Mouse (Mus musculus) B cell, adult (primary cell): ENCODE results near the gene Nup205. TPM values are rescaled to one million over a fixed set of nuclear protein-coding genes. Genes with fewer than 3 reads are reported as not detected.

Experiments
- total RNA-seq: library from RNA; stranded (reverse); gene quantifications from 4 replicates; pipeline ENCODE4 v1.2.4, GENCODE M21; 2023; ENCODE audit not compliant: inconsistent age

The Nup205 gene
- 63.6 to 68.9 TPM (median 68.0 TPM) in 4 replicates for total RNA-seq

DNA sequence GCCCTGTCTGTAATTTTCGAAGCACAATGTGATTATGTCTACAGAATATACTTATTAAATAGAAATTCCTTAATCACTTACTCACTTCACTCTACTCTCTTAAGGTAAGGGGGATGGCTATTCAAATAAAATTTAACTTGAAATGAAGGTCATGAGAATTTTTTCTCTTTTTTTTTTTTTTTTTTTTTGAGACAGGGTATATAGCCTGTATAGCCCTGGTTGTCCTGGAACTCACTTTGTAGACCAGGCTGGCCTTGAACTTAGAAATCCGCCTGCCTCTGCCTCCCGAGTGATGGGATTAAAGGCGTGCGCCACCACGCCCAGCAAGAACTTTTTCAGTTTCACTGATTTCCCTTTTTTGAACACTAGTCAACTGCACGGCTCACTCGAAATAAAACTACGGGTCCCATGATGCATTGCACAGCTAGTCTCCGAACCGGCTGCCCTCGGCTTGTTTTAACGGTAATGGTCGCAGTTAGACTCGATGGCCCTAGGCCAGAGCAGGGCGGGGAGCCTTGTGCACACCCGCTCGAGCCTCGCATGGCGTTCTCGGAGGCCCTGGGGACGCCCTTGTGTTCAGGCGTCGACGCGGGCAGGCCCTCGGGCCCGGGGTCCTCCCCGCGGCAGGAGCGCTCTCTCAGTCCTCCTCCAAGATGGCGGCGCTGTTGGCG is at the start of gene Nup205:
Gene Nup205, plus strand, starts transcription at position 443 of the 671 bp plus-strand sequence.

DNA sequence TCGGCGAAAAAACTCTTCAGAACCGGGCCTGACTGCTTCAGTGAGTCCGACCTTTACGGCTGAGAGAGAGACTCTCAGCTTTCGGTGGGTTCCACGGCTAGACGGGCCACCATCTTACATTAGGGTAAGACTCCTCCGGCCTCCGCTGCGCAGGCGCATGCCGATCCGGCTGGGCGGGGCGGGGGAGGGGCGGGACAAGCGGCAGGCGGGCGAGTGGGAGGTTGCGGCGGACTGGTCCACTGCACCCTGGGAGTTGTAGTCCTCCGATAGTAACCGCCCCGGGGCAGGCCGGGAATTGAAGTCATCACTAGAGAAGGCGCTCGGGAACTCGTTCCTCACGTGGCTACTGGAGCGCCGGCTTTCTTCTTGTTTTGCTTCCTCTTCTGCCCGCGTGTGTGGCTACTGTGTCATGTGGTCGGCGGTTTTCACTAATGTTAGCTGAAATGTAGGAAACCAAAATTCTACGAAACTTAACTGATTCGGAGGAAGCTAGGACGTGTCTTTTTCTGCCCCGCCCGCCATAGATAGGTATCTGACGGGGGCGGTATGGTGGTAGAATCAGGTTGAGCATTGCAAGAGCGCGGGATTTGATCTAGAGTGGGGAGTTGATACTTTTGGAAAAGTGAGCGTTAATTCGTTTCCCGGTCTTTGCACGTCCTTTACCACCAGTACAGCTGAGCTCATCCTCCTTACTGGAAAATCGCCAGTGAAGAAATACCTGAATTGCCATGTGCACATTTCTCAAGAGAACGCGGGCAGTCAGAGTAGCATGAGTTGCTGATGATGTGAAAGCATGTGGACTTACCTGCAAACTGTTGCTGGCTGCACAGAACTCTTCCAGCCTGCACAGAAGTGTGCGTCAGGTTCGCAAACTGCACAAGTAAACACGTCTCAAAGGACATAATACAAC is 43.4 kb upstream of the Nup205 start, which contains the start of gene Cnot4:
Gene Cnot4, minus strand, starts transcription at position 146 of the 910 bp plus-strand sequence.

Other genes starting within 250 kb of the Nup205 start
- 0.24 to 0.71 TPM in 2 of 4 replicates, not detected in the others for gene Slc23a4, start 189.0 kb upstream of the Nup205 start, total RNA-seq
- gene Cnot4, start 43.7 kb upstream of the Nup205 start, total RNA-seq = 42.1 to 53.4 TPM (median 49.7 TPM) in 4 replicates
- gene Slc13a4, start 130.7 kb downstream of the Nup205 start, total RNA-seq = not detected in 4 replicates
- gene Fam180a, start 148.7 kb downstream of the Nup205 start, total RNA-seq = not detected in 4 replicates